Mouse (Mus musculus) CH12.LX (cell line): ENCODE measurements at regions not wholly inside any gene's neighbourhood (a gene's known extent, or its start where the extent isn't known, plus 50 kb on each side); places are given as distances from the start of the nearest gene placed in this dataset.

ENCODE experiments used
- CHD2 ChIP-seq: IDR thresholded peaks from 2 replicates; pipeline ENCODE4 v1.6.1; 2011; ENCODE audit warnings: low read length, improper control_type of control experiment
- CTCF ChIP-seq, 2 experiments: IDR thresholded peaks in 1 of 2; conservative IDR thresholded peaks in 1 of 2; 2 replicates each; pipeline ENCODE4 v1.5.1; 2011 to 2012; ENCODE audit warnings: low read depth in 2 of 2, low read length in 2 of 2, improper control_type of control experiment in 1 of 2, inconsistent platforms in 1 of 2, mild to moderate bottlenecking in 1 of 2, moderate library complexity in 1 of 2
- KAT2A ChIP-seq: IDR thresholded peaks from 2 replicates; pipeline ENCODE4 v1.6.1; 2012; ENCODE audit warnings: low read length, improper control_type of control experiment, inconsistent platforms; ENCODE audit not compliant: insufficient replicate concordance
- NRF1 ChIP-seq: IDR thresholded peaks from 2 replicates; pipeline ENCODE4 v1.6.1; 2014; ENCODE audit warnings: low read depth, mild to moderate bottlenecking, inconsistent platforms, low read length, improper control_type of control experiment, moderate library complexity
- USF2 ChIP-seq: conservative IDR thresholded peaks from 2 replicates; pipeline ENCODE4 v1.6.1; 2011; ENCODE audit warnings: low read depth, low read length, improper control_type of control experiment
- ZNF384 ChIP-seq: IDR thresholded peaks from 2 replicates; pipeline ENCODE4 v1.6.1; 2012; ENCODE audit warnings: low read depth, low read length, improper control_type of control experiment, inconsistent platforms

DNA sequence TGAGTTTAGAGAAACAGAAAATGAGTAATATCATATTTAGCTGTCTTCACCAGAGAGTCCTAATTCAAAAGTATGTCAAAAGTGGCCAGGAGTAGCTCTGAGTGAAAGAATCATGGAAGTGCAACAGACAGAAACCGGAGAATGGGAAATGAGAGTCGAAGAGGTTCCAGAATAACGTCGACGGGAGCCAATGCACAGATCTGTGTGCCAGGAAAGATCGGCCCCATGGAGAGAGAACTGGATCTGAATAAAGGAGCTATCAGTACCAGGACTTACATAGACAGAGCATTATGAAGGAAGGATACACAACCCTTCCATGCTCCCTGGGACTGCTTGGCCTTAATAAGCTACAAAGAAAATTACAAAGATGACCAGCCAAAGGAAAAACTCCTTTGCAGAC is 502.1 kb downstream of the Kcnj2 start:
- TF ChIP-seq NRF1 (no peak), KAT2A (no peak), CTCF (conservative IDR thresholded peaks at IDR 0.05 in 1 of 2, IDR thresholded peaks at IDR 0.05 in 1 of 2; ENCODE audit: low read depth in 2 of 2, low read length in 2 of 2) (no peak), ZNF384 (no peak), USF2 (no peak), CHD2 (no peak)
